Mouse (Mus musculus) kidney, postnatal 0 days (tissue): ENCODE measurements around the gene Arhgef28. TPM values are rescaled to one million over a fixed set of nuclear protein-coding genes. Genes with fewer than 3 reads are reported as not detected.

ENCODE experiments used
- ATAC-seq: fragments of 200-750 bp; cut with Nextera tagmentation; replicated peaks from 2 replicates; pipeline ENCODE4 v1.8.0; 2017; ENCODE audit warnings: low read depth, moderate number of reproducible peaks, moderate TSS enrichment, moderate library complexity; ENCODE audit not compliant: low FRiP score
- DNase-seq: peaks from one replicate; pipeline ENCODE4 v3.0.0-alpha.2; 2016; ENCODE audit warnings: low spot score
- H3K27ac ChIP-seq: fragments of 300-500 bp; sonication (generic); 2 replicates; pipeline ENCODE4 v1.5.1; 2014; ENCODE audit warnings: mild to moderate bottlenecking
- H3K27me3 ChIP-seq: fragments of 300-500 bp; sonication (generic); 2 replicates; pipeline ENCODE4 v1.6.1; 2014; ENCODE audit warnings: low read length, mixed read lengths; ENCODE audit not compliant: insufficient read depth
- H3K36me3 ChIP-seq: fragments of 300-500 bp; sonication (generic); 2 replicates; pipeline ENCODE4 v1.6.1; 2014; ENCODE audit warnings: low read length, mixed read lengths; ENCODE audit not compliant: insufficient read depth
- H3K4me1 ChIP-seq: fragments of 300-500 bp; sonication (generic); replicated peaks from 2 replicates; pipeline ENCODE4 v1.6.1; 2014; ENCODE audit warnings: antibody characterized with exemption, low read length, mixed read lengths; ENCODE audit not compliant: insufficient read depth
- H3K4me2 ChIP-seq: fragments of 300-500 bp; sonication (generic); 2 replicates; pipeline ENCODE4 v1.6.1; 2014; ENCODE audit warnings: mild to moderate bottlenecking, low read length, moderate library complexity, mixed read lengths
- H3K4me3 ChIP-seq: fragments of 300-500 bp; sonication (generic); replicated peaks from 2 replicates; pipeline ENCODE4 v1.5.1; 2014; ENCODE audit warnings: low read depth, low read length
- H3K9ac ChIP-seq: fragments of 300-500 bp; sonication (generic); 2 replicates; pipeline ENCODE4 v1.6.1; 2014; ENCODE audit warnings: low read depth, low read length
- H3K9me3 ChIP-seq: fragments of 300-500 bp; sonication (generic); replicated peaks from 2 replicates; pipeline ENCODE4 v1.6.1; 2016; ENCODE audit warnings: low read length, inconsistent platforms, mixed read lengths
- CTCF ChIP-seq: IDR thresholded peaks from 2 replicates; pipeline ENCODE4 v1.5.1; 2016; ENCODE audit warnings: antibody characterized with exemption, low read depth, mild to moderate bottlenecking, moderate library complexity
- WGBS: fragments of 180-500 bp; shearing (Covaris S2); extraction: QIAGEN DNeasy Blood & Tissue Kit; methylation state at CpG from one replicate; pipeline ENCODE4 v1.1.7; 2014; 5-methylcytosine and 5-hydroxymethylcytosine counted together
- polyA plus RNA-seq: library from polyadenylated mRNA; unstranded; fragments of >200 nt; fragmentation: Nextera tagmentation; extraction: Ambion mirVana; gene quantifications from 2 replicates; pipeline ENCODE4 v1.2.1, GENCODE M21; 2015

Arhgef28 gene
- polyA plus RNA-seq, 1 experiment from 2014 or later = 58.3 TPM

DNA sequence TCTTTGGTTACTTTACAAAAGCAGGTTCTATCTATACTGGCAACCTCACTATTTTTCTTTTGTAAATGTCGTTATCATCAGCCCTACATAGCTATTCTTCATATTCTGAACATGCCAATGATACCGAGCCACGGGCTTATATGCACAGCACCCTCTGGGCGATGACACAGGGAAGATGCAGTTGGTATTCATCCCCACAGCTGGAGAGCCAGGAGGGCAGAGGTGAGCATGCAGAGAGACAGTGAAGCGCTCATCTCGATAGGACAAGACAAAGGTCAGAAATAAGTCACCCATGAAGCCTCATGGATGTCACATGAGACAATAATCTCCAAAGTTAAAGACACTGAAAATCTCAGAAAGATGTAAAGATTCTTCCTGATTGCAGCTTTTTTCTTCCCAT lies 217.4 kb downstream of the Arhgef28 start:
- H3K9ac ChIP-seq = no peak overlapping the region
- no peak overlapping the region for H3K27ac ChIP-seq
- DNase-seq = no peak
- peak; percentile 61; the same call in 1 of the 2 replicates for ATAC-seq
- no peaks in the 10 kb centered on the region for H3K4me1 ChIP-seq
- peaks cover 18% of the 10 kb centered on the region; the same call in 1 of the 2 replicates for H3K36me3 ChIP-seq
- H3K4me3 ChIP-seq = no peak overlapping the region
- no peaks in the 10 kb centered on the region for H3K9me3 ChIP-seq
- TF ChIP-seq CTCF = no peak
- H3K4me2 ChIP-seq = no peak overlapping the region
- 79% methylated on average over 6 of the region's 6 CpGs for WGBS
- H3K27me3 ChIP-seq = no peaks in the 10 kb centered on the region

DNA sequence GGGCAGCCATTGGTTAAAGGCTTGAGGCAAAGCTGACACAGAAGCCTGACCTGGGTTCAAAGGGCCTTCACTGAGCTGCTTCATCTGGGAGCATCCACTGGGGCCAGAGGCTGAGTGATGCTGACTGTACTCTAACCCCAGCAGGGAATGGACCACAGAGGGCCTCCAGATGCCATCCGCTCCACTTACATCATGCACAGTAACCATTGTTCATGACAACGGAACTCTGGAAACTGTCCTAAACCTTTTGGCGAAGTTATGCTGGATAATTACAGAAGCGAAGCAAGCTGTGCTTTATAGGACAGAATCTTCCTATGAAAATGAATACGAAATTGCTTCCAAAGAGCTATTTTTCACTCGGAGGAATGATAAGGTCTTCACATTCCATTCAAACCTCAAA lies 219.5 kb downstream of the Arhgef28 start:
- no peak for TF ChIP-seq CTCF
- DNase-seq (no peak), ATAC-seq (no peak)
- Histone ChIP-seq H3K36me3 (peaks cover 18% of the 10 kb centered on the region; the same call in 1 of the 2 replicates), H3K27me3 (no peaks in the 10 kb centered on the region), H3K27ac (no peak overlapping the region), H3K4me3 (no peak overlapping the region), H3K4me1 (no peaks in the 10 kb centered on the region), H3K9me3 (no peaks in the 10 kb centered on the region), H3K4me2 (no peak overlapping the region), H3K9ac (no peak overlapping the region)
- 85% methylated on average over 6 of the region's 6 CpGs for WGBS

DNA sequence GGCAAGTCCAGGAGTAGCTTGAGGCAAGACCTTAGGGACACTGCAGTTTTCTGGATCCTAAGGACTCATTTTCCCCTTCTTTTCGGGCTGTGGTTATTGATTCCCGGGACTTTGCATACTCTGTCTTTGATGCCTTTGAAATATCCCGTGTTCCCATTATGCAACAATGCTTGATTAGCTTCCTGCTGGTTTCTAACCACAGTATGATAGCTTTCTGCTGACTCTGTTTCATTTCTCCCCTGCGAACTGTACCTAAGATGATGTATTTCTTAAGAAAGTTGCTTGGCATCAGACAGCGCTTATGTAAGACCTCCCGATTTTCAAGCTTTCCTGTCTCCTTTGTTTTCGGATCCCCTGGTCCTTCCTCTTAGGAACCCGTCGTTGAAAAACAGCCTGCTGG lies 229.1 kb downstream of the Arhgef28 start:
- peaks cover 6% of the 10 kb centered on the region; the same call in 1 of the 2 replicates for H3K36me3 ChIP-seq
- TF ChIP-seq CTCF = no peak
- no peaks in the 10 kb centered on the region for H3K9me3 ChIP-seq
- H3K9ac ChIP-seq = no peak overlapping the region
- no peaks in the 10 kb centered on the region for H3K27me3 ChIP-seq
- WGBS = 85% methylated on average over 9 of the region's 9 CpGs
- H3K4me3 ChIP-seq = no peak overlapping the region
- DNase-seq = no peak
- no peak for ATAC-seq
- no peaks in the 10 kb centered on the region for H3K4me1 ChIP-seq
- H3K4me2 ChIP-seq = no peak overlapping the region
- H3K27ac ChIP-seq = no peak overlapping the region

DNA sequence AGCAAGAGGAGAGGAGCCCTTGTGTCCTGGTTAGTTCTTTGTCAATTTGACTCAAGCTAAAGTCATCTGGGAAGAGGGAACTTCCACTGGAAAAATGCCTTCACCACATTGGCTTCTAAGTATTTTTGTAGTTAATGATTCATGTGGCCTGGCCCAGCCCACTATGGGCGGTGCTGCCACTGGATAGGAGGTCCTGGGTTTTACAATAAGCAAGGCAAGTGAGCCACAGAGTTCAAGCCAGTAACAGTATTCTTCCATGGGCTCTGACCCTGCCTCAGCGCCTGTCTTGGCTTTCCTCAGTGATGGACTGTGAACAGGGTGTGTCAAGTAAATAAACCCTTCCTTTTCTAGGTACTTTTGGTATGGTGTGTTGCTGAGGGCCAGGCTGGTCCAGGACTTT lies 229.6 kb downstream of the Arhgef28 start:
- 90% methylated on average over 2 of the region's 2 CpGs for WGBS
- Histone ChIP-seq H3K27ac (no peak overlapping the region), H3K27me3 (no peaks in the 10 kb centered on the region), H3K4me1 (no peaks in the 10 kb centered on the region), H3K9me3 (no peaks in the 10 kb centered on the region), H3K9ac (no peak overlapping the region), H3K36me3 (peaks cover 6% of the 10 kb centered on the region; the same call in 1 of the 2 replicates), H3K4me3 (no peak overlapping the region), H3K4me2 (no peak overlapping the region)
- TF ChIP-seq CTCF = no peak
- no peak for DNase-seq
- ATAC-seq = no peak; the same call in 1 of the 2 replicates

DNA sequence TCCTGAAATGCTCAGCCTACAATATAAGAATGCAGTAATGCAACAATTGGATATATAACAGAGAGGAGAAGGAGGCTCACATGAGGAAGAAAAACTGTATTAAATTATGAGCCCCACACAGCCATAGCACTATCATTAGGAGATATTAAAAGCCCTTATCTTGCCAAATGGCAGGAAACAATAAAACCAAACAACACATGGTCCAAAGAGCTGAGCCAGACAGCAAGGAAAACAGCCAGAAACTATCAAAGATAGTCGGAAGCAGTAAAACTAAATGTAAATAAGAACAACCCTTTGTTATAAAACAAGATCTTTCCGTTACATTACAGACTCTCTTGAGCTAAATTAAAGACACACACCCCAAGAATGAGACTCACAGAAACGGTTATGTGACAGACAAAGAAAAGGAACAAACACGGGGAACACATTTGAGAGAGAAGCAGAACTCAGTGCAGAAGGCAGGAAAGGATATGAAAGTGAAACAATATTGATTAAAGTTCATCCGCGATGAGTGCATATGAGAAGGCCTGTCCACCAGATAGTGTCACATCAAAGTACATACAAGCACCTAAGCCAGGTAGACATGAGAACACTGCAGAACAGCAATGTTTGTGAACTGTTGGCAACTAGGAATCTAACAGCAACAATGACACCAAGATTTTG lies 231.6 kb downstream of the Arhgef28 start:
- no peak for TF ChIP-seq CTCF
- Histone ChIP-seq H3K27me3 (no peaks in the 10 kb centered on the region), H3K27ac (no peak overlapping the region), H3K4me1 (no peaks in the 10 kb centered on the region), H3K4me2 (no peak overlapping the region), H3K9ac (no peak overlapping the region), H3K9me3 (no peaks in the 10 kb centered on the region), H3K36me3 (peaks cover 12% of the 10 kb centered on the region; the same call in 1 of the 2 replicates), H3K4me3 (no peak overlapping the region)
- DNase-seq = peak; percentile 75
- ATAC-seq = no peak
- WGBS = 61% methylated on average over 6 of the region's 6 CpGs

DNA sequence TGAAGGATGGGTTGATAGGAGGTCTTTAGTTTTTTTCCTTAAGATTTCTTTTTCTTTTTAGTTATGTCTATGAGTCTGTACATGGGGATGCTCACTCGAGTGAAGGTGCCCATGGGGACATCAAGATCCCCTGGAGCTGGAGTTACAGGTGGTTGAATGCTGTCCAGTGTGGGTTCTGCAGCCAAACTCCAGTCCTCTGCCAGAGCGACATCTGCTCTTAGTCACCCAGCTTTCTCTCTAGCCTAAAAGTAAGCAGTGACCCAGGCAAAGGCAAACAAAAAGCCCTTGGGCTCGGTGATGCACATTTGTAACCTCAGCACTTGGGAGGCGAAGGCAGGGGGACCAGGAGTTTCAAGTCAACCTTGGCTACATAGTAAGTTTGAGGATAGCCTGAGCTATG lies 232.3 kb downstream of the Arhgef28 start:
- DNase-seq (no peak), ATAC-seq (no peak)
- H3K36me3 ChIP-seq = peaks cover 12% of the 10 kb centered on the region; the same call in 1 of the 2 replicates
- no peaks in the 10 kb centered on the region for H3K4me1 ChIP-seq
- H3K27ac ChIP-seq = no peak overlapping the region
- H3K9me3 ChIP-seq = no peaks in the 10 kb centered on the region
- no peak overlapping the region for H3K4me3 ChIP-seq
- H3K9ac ChIP-seq = no peak overlapping the region
- WGBS = 77% methylated on average over 4 of the region's 4 CpGs
- no peak overlapping the region for H3K4me2 ChIP-seq
- H3K27me3 ChIP-seq = no peaks in the 10 kb centered on the region
- no peak for TF ChIP-seq CTCF

DNA sequence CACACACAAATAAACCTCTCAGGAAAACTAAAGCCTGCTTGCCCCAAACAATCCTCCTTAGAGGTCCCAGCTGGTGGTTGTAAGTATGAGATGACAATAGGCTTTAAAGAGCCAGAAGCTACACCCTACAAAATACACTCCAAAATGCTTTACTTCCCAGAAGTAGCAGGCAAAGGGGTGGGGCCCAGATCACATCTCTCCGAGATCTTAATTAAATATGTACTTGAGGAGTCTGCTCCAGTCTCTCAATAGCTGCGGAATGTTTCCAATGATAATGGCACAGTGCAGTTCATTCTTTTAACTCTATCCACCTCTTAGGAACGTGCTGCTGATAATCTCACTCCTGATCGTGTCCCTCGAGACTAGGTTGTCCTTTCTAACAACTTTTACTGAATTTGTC lies 240.2 kb downstream of the Arhgef28 start:
- DNase-seq (no peak), ATAC-seq (no peak)
- Histone ChIP-seq H3K4me2 (no peak overlapping the region), H3K9me3 (no peaks in the 10 kb centered on the region), H3K27me3 (no peaks in the 10 kb centered on the region), H3K4me1 (no peaks in the 10 kb centered on the region), H3K27ac (no peak overlapping the region), H3K36me3 (0 out of 2 replicates have a peak, but pooled peaks cover 15% of the 10 kb centered on the region), H3K4me3 (no peak overlapping the region), H3K9ac (no peak overlapping the region)
- TF ChIP-seq CTCF = no peak
- 81% methylated on average over 5 of the region's 5 CpGs for WGBS
